Mouse (Mus musculus): ENCODE measurements around the gene Tubgcp5.
A peak's percentile ranks its signal among the peaks of the same experiment; 100 is the strongest.

Tubgcp5 gene

DNA sequence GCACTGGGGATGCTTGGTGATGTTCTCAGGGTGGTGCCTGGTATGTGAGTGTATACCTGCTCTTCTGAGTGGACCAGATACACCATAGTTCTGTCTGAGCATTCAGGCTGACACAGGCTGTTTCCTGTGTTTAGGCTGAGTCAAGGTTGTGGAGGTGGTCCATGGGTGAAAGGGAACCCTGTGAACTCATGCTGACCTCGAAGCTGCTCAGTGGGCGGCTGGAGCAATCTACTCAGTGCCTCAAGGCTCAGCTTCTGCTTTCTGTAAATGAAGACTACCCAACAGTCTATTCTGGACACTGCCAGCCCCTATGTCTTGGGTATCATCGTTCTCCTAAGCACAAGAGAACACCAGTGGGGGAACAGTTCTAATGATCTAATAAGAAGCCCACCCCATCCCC lies 61.6 kb downstream of the Tubgcp5 start:
- DNase-seq, result peak; percentile 28 to 38

DNA sequence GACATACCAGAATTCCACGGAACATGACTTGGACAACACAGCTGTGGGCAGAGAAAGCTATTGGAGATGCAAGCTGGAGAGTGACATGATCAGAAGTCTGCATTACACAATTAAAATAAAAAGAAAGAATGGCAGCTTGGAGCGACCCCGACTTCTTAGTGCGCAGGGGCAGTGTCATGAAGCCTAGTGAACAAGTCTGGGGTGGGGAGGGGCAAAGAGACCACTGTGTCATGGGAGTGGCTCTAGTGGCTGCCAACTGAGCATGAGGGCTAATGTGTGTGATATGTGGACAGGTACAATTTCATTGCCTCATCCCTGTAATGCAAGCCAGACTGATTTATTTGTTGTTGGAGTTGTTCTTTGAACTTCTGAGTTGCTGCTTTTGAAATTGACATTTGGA lies 62.8 kb downstream of the Tubgcp5 start:
- DNase-seq, result no peak

DNA sequence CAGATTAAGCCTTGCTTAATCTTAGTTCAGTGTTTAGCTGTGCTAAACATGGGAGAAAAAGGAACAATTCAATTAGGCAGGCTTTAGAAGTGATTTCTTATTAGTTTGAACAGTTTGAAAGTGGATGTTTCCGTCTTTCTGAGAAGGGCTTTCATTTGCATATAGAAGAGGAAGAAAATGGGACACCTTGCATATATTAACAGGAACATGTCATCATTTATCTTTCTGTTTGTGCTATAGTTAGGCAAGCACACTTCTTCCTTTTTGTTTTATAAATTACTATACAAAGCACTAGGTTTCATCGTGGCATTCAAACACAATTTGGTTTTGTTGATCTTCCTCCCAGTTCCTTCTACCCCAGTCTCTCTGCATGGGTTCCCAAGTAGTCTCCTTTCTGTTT lies 63.8 kb downstream of the Tubgcp5 start:
- DNase-seq, result no peak

DNA sequence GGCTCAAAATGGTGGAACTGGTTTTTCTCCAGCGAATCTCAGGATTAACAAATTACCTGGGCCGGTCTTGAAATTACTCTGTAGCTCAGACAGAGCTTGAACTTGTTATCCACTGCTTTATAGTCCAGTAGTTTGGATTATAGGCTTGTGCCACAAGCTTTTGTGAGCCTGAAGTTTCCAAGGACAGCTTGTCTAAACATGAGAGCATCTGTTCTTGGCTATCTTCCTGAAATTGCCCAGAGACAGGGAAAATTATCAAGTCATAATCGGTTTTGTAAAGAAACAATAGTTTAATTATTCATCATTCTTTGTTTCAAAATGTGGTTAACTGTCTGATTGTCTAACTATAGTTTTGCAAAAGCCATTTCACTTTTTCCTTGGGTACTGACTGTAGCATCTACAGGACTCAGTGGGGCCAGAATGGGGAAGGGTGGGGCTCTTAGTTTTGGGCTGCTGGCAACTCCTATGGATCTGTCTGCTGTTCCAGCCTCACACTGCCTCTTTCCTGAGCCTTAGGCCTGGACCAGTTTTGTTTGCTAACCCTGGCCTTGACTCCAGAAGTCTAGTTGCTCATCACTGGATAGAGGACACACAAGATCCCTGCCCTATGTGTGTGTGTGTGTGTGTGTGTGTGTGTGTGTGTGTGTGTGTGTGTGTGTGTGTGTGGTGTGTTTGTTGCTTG lies 65.0 kb downstream of the Tubgcp5 start:
- no peak for DNase-seq

DNA sequence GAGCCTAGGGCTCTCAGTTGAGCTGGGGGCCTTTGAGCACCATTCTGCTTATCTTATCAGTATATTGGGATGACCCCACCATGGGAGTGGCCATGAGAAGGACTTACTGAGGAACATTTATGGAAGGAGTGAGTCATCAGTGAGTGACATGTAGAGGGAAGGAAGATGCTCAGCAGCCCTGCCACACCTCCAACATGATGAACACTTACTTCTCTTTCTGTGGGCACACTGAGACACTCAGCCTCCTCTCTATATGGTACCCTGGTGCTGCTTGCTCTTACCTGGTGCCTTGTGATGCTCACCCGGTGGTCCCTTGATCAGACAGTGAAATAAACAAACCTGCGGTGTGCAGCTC lies 65.5 kb downstream of the Tubgcp5 start:
- DNase-seq, result no peak

DNA sequence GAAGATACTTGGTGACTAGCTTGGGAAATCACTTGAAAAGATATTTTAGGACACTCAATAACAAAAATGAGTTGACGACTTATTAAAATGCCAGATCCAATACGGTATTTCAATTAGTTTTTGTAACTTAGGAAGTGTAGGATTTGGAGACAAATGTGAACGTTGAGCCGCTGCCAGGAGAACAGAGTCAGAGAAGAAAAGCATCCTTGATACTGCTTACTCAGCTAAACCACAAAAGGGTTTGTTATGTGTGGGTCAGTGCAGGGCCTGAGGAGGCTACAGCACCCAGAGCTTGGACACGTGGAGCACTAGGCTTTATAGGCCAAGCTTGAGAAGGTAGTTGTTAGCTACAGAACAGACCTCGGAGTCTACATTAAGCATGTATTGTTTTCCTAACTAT lies 66.0 kb downstream of the Tubgcp5 start:
- DNase-seq, result no peak

DNA sequence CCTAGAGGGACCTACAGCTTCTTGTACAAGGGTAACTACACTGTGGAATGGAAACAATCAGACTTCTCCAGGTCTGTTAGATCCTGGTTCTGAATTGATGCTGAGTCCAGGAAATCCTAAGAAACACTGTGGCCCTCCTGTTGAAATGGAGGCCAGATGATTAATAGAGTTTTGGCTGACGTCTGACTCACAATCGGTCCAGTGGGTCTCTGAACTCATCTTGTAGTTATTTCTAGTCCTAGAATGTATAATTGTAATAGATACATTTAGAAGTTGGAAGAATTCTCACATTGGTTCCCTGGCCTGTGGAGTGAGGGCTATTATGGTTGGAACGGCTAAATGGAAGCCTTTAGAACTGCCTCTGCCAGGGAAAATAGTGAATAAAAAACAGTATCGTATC lies 67.2 kb downstream of the Tubgcp5 start:
- DNase-seq, result no peak

DNA sequence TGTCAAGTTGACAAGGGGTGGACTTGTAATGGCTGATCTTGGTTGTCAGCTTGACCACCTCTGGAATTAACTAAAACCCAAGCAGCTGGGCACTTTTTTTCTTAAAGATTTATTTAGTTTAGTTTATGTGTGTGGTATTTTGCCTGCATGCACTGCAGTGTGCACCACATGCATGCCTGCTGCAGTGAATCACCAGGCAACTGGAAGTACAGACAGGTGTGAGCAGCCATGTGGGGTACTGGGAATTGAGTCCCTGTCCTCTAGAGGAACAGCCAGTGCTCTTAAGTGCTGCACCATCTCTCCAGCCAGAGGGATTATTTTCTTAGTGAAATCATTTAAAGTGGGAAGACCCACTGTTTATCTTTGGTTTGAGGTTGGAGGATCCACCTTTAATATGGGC lies 71.1 kb downstream of the Tubgcp5 start:
- DNase-seq, result no peak

DNA sequence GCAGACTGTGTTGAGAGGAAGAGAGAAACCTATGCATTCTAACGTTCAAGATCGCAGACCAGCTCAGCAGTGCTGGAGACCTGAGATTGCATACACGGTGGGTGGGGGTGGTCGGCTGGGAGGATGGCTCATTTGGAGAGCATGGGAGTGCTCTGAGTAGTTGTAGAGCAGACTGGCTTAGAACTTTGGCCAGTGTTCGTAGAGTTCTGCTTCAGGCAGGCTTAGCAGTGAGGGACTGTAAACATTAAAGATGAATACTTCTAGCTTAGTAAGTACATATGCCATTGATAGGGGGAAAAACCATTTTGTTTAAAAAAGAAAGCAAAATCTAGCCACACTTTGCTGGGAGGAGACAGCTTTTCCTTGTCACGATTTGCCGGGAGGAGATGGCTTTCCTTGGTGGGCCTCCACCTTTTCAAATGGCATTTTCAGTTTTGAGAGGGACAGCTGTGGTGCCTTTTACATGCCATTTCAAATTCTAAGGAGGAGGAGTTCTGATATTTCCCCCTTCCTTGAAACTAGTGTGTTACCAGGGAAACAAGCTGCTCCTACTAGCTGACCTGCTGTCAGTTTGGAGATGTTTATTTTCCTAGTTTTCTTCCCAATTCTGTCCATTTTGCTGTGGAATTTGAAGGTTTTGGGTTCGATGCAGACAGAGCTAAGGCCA lies 71.9 kb downstream of the Tubgcp5 start:
- DNase-seq, result no peak

DNA sequence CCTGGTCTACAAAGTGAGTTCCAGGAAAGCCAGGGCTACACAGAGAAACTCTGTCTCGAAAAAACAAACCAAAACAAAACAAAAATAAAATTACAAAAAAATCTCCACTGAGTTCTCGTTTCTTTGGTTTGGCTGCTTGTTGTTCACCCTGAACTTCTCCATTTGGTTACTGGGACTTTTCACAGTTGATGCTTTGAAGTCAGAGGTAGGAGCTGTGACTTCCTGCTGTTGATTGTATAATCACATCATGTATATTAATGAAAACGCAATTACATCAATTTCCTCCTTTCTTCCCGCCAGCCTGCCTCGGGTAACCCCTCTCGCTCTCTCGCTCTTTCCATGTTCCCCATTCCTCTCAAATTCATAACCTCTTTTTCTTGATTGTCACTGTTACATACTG lies 74.3 kb downstream of the Tubgcp5 start:
- DNase-seq, result peak; percentile 19 to 21

DNA sequence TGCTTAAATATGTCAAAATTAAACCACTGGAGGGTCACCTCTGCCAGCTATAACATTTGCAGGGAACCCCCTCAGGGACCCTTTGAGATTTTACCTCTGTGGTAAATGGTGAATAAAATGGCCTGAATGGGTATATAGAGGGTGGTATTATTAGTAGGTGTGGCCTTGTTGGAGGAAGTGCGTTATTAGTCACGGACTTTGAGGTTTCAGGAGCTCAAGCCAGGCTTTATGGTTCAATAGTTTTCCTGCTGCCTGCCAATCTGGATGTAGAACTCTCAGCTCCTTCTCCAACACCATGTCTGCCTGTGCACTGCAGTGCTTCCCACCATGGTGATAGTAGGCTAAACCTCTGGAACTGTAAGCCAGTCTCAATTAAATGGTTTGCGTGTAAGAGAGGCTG lies 75.3 kb downstream of the Tubgcp5 start:
- no peak for DNase-seq

DNA sequence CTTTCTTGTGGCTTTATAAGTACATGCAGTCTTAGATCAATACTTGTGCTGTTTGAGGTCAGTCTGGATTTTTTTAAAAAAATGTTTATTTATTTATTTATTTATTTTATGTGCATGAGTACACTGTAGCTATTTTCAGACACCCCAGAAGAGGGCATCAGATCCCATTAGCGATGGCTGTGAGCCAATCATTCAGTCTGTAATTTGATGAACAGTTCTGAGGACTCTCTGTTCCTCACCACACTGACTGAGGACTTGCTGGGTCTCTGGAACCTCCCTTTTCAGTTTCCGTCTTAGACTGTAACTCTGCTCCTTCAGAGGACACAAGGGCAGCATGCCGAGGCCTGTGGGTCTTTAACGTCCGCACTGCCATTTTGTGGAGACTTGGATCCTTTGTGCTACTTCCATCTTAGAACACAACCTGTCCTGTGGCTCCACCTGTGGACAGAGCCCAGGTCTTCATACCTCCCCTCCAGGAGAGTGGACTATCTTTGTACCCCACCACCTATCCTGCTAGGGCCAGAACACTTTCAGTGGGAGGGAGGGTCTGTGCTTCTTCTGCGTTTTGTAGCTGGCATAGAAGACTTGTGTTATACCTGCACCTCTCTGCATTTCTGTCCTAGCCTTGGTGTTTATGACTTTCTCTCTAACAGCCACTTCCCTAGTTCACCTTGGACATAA lies 76.5 kb downstream of the Tubgcp5 start:
- no peak for DNase-seq

DNA sequence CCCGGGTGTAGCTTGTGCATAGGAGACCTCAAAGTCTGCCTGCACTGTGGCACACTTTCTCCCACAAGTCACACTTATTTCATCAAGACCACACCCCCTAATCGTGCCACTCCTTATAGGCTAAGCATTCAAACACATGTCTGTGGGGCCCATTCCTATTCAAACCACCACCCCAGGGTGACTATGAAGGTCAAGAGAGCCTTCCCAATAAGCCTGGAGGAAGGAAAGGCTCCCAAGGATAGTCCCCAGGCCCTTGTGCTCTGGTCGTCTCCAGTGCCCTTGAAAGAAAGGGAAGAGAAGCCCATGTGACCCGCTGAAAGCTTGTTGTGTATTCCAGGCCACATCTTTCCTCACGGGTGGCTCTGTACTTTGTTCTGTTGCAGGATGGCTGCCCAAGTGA lies 77.5 kb downstream of the Tubgcp5 start:
- DNase-seq, result no peak

DNA sequence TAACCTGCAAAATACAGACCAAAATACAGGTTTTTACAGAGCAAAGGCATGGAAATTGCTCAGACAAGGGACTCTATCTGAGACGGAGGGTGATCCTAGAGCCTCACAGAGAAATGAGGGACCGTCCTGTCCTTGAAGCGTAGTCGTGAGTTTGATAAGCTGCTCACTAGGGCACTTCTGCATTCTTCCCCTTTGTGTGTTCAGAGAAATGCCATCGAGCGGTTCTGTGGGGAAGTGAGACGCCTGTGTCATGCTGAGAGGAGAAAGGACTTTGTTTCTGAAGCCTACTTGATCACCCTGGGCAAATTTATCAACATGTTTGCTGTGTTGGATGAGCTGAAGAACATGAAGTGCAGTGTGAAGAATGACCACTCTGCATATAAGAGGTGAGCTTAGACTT lies 80.7 kb downstream of the Tubgcp5 start:
- DNase-seq, result no peak

DNA sequence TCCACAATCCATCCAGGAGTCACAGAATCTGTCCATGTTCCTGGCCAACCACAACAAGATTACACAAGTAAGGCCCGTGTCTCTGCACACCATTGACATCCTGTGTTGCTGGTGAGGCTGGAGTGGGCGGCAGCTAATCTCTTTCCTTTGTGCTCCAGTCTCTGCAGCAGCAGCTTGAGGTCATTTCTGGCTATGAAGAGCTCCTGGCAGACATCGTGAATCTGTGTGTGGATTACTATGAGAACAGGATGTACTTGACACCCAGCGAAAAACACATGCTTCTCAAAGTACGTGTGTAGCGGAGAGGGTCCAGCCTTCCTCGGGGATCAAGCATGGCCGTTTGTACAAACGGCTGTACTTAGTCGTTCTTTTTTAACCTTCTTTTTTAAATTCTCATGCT lies 83.8 kb downstream of the Tubgcp5 start:
- DNase-seq, result no peak

DNA sequence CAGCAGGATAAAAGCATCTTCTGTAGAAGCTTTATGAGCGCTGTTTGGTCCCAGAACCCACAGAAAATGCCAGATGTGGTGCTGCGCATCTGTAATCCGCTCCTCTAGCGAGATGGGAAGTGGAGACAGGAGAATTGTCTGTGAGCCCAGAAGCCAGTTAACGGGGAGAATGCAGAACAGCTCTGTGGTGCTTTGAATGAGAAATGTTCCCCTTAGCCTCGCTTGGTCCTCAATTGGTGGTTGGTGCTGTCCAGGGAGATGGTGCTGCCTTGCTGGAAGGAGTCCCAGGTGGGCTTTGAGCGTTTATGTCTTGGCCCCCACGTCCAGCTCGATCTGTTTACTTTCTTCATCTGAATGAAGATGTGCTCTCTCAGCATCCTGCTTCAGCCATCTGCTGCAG lies 86.9 kb downstream of the Tubgcp5 start:
- DNase-seq, result no peak
